Mouse (Mus musculus): ENCODE data around the gene Brap. TPM values are rescaled to one million over a fixed set of nuclear protein-coding genes. Genes with fewer than 3 reads are reported as not detected.
A peak's percentile ranks its signal among the peaks of the same experiment; 100 is the strongest.

Brap gene
- total and polyA plus RNA-seq, 3 experiments = 12.8 to 70.1 (median 30.0) TPM

GRCm38 (mm10) chr5:121700496-121700895 is 40.1 kb downstream of the Brap start:
- peaks cover 26% of the 10 kb centered on the region for H3K4me1 ChIP-seq (ENCODE audit: insufficient read depth, low read depth, low read length)
- no peak for ATAC-seq (ENCODE audit: extremely low read depth, insufficient number of reproducible peaks, low FRiP score, poor library complexity, severe bottlenecking)
- TF ChIP-seq CTCF (IDR thresholded peaks at IDR 0.05; ENCODE audit: low read depth, low read length) (no peak), POLR2AphosphoS5 (IDR thresholded peaks at IDR 0.05; ENCODE audit: insufficient replicate concordance, low read depth, low read length) (no peak)

GRCm38 (mm10) chr5:121701111-121701769 is 40.9 kb downstream of the Brap start:
- no peak for DNase-seq (ENCODE audit: low spot score)
- no peak for ATAC-seq (ENCODE audit: extremely low read depth, insufficient number of reproducible peaks, low FRiP score, poor library complexity, severe bottlenecking)
- Histone ChIP-seq H3K27me3 (ENCODE audit: insufficient read depth, low read length) (peaks cover 3% of the 10 kb centered on the region; the same call in 1 of the 2 replicates), H3K4me1 (ENCODE audit: insufficient read depth, low read depth, low read length) (peaks cover 26% of the 10 kb centered on the region), H3K36me3 (replicated peaks) (no peaks in the 10 kb centered on the region), H3K9me3 (replicated peaks) (no peaks in the 10 kb centered on the region), H3K4me3 (ENCODE audit: low read depth, low read length) (peak overlapping the region; percentile 18; the same call in 1 of the 2 replicates)
- TF ChIP-seq TAL1 (conservative IDR thresholded peaks at IDR 0.05; ENCODE audit: low read depth, low read length) (0 out of 2 replicates have a peak, but pooled peaks have one; percentile 15), CTCF (IDR thresholded peaks at IDR 0.05; ENCODE audit: low read depth, low read length) (no peak), GATA1 (IDR thresholded peaks at IDR 0.05; ENCODE audit: borderline replicate concordance, low read length) (no peak), POLR2AphosphoS5 (IDR thresholded peaks at IDR 0.05; ENCODE audit: insufficient replicate concordance, low read depth, low read length) (no peak), GATA2 (IDR thresholded peaks at IDR 0.05; ENCODE audit: borderline replicate concordance, low read depth, low read length) (no peak)

More at GRCm38 (mm10) chr5:121700496-121700895, 40.1 kb downstream of the Brap start:
- Histone ChIP-seq H3K4me3 (ENCODE audit: low read depth, low read length) (no peak overlapping the region; the same call in 1 of the 2 replicates), H3K36me3 (replicated peaks) (no peaks in the 10 kb centered on the region), H3K27me3 (ENCODE audit: insufficient read depth, low read length) (peaks cover 3% of the 10 kb centered on the region; the same call in 1 of the 2 replicates), H3K9me3 (replicated peaks) (no peaks in the 10 kb centered on the region)
- DNase-seq (ENCODE audit: low spot score) = no peak

GRCm38 (mm10) chr5:121703341-121703740 is 43.0 kb downstream of the Brap start:
- Histone ChIP-seq H3K27me3 (ENCODE audit: insufficient read depth, low read length) (peaks cover 3% of the 10 kb centered on the region; the same call in 1 of the 2 replicates), H3K4me3 (ENCODE audit: low read depth, low read length) (no peak overlapping the region), H3K9me3 (replicated peaks) (no peaks in the 10 kb centered on the region), H3K4me1 (ENCODE audit: insufficient read depth, low read depth, low read length) (peaks cover 26% of the 10 kb centered on the region), H3K36me3 (replicated peaks) (no peaks in the 10 kb centered on the region)
- ATAC-seq (ENCODE audit: extremely low read depth, insufficient number of reproducible peaks, low FRiP score, poor library complexity, severe bottlenecking) (no peak), DNase-seq (ENCODE audit: low spot score) (no peak)
- TF ChIP-seq GATA2 (IDR thresholded peaks at IDR 0.05; ENCODE audit: borderline replicate concordance, low read depth, low read length) (no peak), CTCF (IDR thresholded peaks at IDR 0.05; ENCODE audit: low read depth, low read length) (no peak), POLR2AphosphoS5 (IDR thresholded peaks at IDR 0.05; ENCODE audit: insufficient replicate concordance, low read depth, low read length) (no peak)

- Histone ChIP-seq H3K27me3 (ENCODE audit: insufficient read depth, low read length) (peaks cover 3% of the 10 kb centered on the region; the same call in 1 of the 2 replicates), H3K4me1 (ENCODE audit: insufficient read depth, low read depth, low read length) (peaks cover 28% of the 10 kb centered on the region), H3K36me3 (replicated peaks) (no peaks in the 10 kb centered on the region), H3K4me3 (ENCODE audit: low read depth, low read length) (no peak overlapping the region), H3K9me3 (replicated peaks) (no peaks in the 10 kb centered on the region)
- no peak for ATAC-seq (ENCODE audit: extremely low read depth, insufficient number of reproducible peaks, low FRiP score, poor library complexity, severe bottlenecking)
- no peak for TF ChIP-seq CTCF (IDR thresholded peaks at IDR 0.05; ENCODE audit: low read depth, low read length)
- no peak for TF ChIP-seq GATA2 (IDR thresholded peaks at IDR 0.05; ENCODE audit: borderline replicate concordance, low read depth, low read length)
- TF ChIP-seq GATA1 (IDR thresholded peaks at IDR 0.05; ENCODE audit: borderline replicate concordance, low read length) = no peak
- no peak for TF ChIP-seq POLR2AphosphoS5 (IDR thresholded peaks at IDR 0.05; ENCODE audit: insufficient replicate concordance, low read depth, low read length)
- no peak for TF ChIP-seq TAL1 (conservative IDR thresholded peaks at IDR 0.05; ENCODE audit: low read depth, low read length)
- no peak for DNase-seq (ENCODE audit: low spot score)
Measured at GRCm38 (mm10) chr5:121704512-121705248, 44.3 kb downstream of the Brap start.

GRCm38 (mm10) chr5:121710402-121710801 is 50.0 kb downstream of the Brap start:
- H3K27me3 ChIP-seq (ENCODE audit: insufficient read depth, low read length) = no peaks in the 10 kb centered on the region
- H3K36me3 ChIP-seq (replicated peaks) = peaks cover 8% of the 10 kb centered on the region
- H3K4me3 ChIP-seq (ENCODE audit: low read depth, low read length) = peak overlapping the region; percentile 90; the same call in 1 of the 2 replicates
- H3K4me1 ChIP-seq (ENCODE audit: insufficient read depth, low read depth, low read length) = peaks cover 29% of the 10 kb centered on the region
- H3K9me3 ChIP-seq (replicated peaks) = no peaks in the 10 kb centered on the region
- no peak for TF ChIP-seq CTCF (IDR thresholded peaks at IDR 0.05; ENCODE audit: low read depth, low read length)
- TF ChIP-seq GATA2 (IDR thresholded peaks at IDR 0.05; ENCODE audit: borderline replicate concordance, low read depth, low read length) = no peak
- no peak for TF ChIP-seq POLR2AphosphoS5 (IDR thresholded peaks at IDR 0.05; ENCODE audit: insufficient replicate concordance, low read depth, low read length)
- no peak for TF ChIP-seq TAL1 (conservative IDR thresholded peaks at IDR 0.05; ENCODE audit: low read depth, low read length)
- no peak for TF ChIP-seq GATA1 (IDR thresholded peaks at IDR 0.05; ENCODE audit: borderline replicate concordance, low read length)
- DNase-seq (ENCODE audit: low spot score) = no peak
- no peak for ATAC-seq (ENCODE audit: extremely low read depth, insufficient number of reproducible peaks, low FRiP score, poor library complexity, severe bottlenecking)

- Histone ChIP-seq H3K36me3 (replicated peaks) (peaks cover 12% of the 10 kb centered on the region), H3K4me1 (ENCODE audit: insufficient read depth, low read depth, low read length) (peaks cover 33% of the 10 kb centered on the region), H3K4me3 (ENCODE audit: low read depth, low read length) (peak overlapping the region; percentile 90), H3K9me3 (replicated peaks) (no peaks in the 10 kb centered on the region), H3K27me3 (ENCODE audit: insufficient read depth, low read length) (no peaks in the 10 kb centered on the region)
- DNase-seq (ENCODE audit: low spot score) = peak; percentile 57
- ATAC-seq (ENCODE audit: extremely low read depth, insufficient number of reproducible peaks, low FRiP score, poor library complexity, severe bottlenecking) = no peak
- TF ChIP-seq POLR2AphosphoS5 (IDR thresholded peaks at IDR 0.05; ENCODE audit: insufficient replicate concordance, low read depth, low read length) = no peak
- TF ChIP-seq CTCF (IDR thresholded peaks at IDR 0.05; ENCODE audit: low read depth, low read length) = no peak
- no peak for TF ChIP-seq GATA2 (IDR thresholded peaks at IDR 0.05; ENCODE audit: borderline replicate concordance, low read depth, low read length)
- TF ChIP-seq TAL1 (conservative IDR thresholded peaks at IDR 0.05; ENCODE audit: low read depth, low read length) = no peak
- no peak for TF ChIP-seq GATA1 (IDR thresholded peaks at IDR 0.05; ENCODE audit: borderline replicate concordance, low read length)
Measured at GRCm38 (mm10) chr5:121710851-121711173, 50.4 kb downstream of the Brap start.
